Mouse (Mus musculus): Measurements from ENCODE around the gene Zbtb32. TPM values are rescaled to one million over a fixed set of nuclear protein-coding genes. Genes with fewer than 3 reads are reported as not detected.
A peak's percentile ranks its signal among the peaks of the same experiment; 100 is the strongest.

Gene Zbtb32
- polyA plus RNA-seq, 1 experiment from 2014 or later: 0.17 TPM

DNA sequence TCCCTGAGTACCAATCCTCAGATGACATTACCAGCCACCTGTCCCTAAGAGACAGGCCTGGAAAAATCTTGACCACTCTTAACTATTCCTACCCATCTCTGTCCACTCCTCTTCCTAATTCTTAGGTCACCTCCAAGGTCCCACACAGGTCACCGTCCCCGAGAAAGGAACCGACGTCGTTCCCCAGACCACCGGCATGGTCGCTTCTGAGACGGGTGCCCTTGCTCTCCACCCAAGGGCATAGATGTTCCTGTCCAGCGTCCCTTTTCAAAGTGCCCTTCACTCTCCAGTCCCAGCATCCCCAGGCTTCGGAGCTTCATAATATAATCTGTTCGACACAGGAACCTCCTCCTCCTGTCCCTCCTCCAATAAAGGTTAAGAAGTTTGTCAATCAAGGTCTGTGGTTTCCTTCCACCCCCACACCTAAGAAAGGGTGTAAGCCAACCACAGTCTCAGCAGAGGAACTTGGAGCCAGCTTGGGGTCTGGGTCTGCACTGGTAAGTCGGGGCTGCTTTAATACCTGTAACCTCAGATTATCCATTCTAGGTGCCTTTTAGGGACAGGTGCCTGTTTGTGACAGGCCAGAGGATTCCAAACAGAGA, 33.6 kb downstream of the Zbtb32 start, which contains the start of gene Igflr1:
Igflr1 (plus strand) TSS at position 458 of the 602 bp plus-strand sequence.
- Histone ChIP-seq H3K9me3 (replicated peaks) (no peaks in the 10 kb centered on the region), H3K27me3 (no peaks in the 10 kb centered on the region), H3K36me3 (replicated peaks) (peaks cover 50% of the 10 kb centered on the region), H3K9ac (no peak within 1 kb of the TSS), H3K4me1 (replicated peaks) (peaks cover 24% of the 10 kb centered on the region), H3K4me2 (peak within 1 kb of the TSS; percentile 86; the same call in 1 of the 2 replicates), H3K27ac (replicated peaks) (no peak within 1 kb of the TSS), H3K4me3 (replicated peaks) (peak within 1 kb of the TSS; percentile 71)
- WGBS (ENCODE audit: insufficient replicate concordance): 84% methylated on average over 12 of the region's 12 CpGs
- no peak for ATAC-seq (ENCODE audit: insufficient read depth)

DNA sequence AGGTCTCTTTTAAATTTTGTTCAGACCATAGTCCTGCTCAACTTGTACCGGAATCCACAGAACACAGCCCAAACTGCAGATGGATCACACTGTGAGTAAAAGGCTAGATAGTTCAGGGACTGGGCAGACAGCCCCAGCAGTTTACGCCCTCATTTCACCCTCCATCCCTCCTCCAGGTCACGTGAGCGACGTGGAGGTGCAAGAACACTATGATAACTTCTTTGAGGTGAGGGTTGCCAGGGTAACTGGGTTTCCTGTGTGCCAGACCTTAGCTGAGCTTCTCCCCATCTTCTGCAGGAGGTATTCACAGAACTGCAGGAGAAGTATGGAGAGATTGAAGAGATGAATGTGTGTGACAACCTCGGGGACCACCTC, 34.8 kb downstream of the Zbtb32 start:
- Histone ChIP-seq H3K9me3 (replicated peaks) (no peaks in the 10 kb centered on the region), H3K9ac (peak overlapping the region; percentile 68), H3K4me3 (replicated peaks) (peak overlapping the region; percentile 71), H3K27me3 (no peaks in the 10 kb centered on the region), H3K4me2 (peak overlapping the region; percentile 86), H3K36me3 (replicated peaks) (peaks cover 38% of the 10 kb centered on the region), H3K27ac (replicated peaks) (peak overlapping the region; percentile 92), H3K4me1 (replicated peaks) (peaks cover 32% of the 10 kb centered on the region)
- no peak for ATAC-seq (ENCODE audit: insufficient read depth)
- WGBS (ENCODE audit: insufficient replicate concordance): 28% methylated on average over 6 of the region's 6 CpGs

GRCm38 (mm10) chr7:30563117-30563905, 35.4 kb downstream of the Zbtb32 start, which contains the start of the genes U2af1l4, Gm49396 and Psenen:
Gene U2af1l4 (plus strand): TSS chr7:30563301.
Gene Gm49396 (plus strand): TSS chr7:30563344.
Gene Psenen (minus strand): TSS chr7:30563627.
- peak; percentile 80 for ATAC-seq (ENCODE audit: insufficient read depth)
- peak within 1 kb of the TSS; percentile 70 for H3K9ac ChIP-seq
- WGBS (ENCODE audit: insufficient replicate concordance): under 1% methylated on average over 45 of the region's 45 CpGs
- H3K9me3 ChIP-seq (replicated peaks): no peaks in the 10 kb centered on the region
- peaks cover 32% of the 10 kb centered on the region for H3K36me3 ChIP-seq (replicated peaks)
- H3K27ac ChIP-seq (replicated peaks): peak within 1 kb of the TSS; percentile 92
- peak within 1 kb of the TSS; percentile 86 for H3K4me2 ChIP-seq
- H3K4me3 ChIP-seq (replicated peaks): peak within 1 kb of the TSS; percentile 71
- H3K27me3 ChIP-seq: no peaks in the 10 kb centered on the region
- H3K4me1 ChIP-seq (replicated peaks): peaks cover 38% of the 10 kb centered on the region

GRCm38 (mm10) chr7:30562526-30563116, 36.1 kb downstream of the Zbtb32 start:
- peak overlapping the region; percentile 84 for H3K27ac ChIP-seq (replicated peaks)
- no peaks in the 10 kb centered on the region for H3K9me3 ChIP-seq (replicated peaks)
- peak overlapping the region; percentile 86 for H3K4me2 ChIP-seq
- under 1% methylated on average over 27 of the region's 27 CpGs for WGBS (ENCODE audit: insufficient replicate concordance)
- H3K36me3 ChIP-seq (replicated peaks): peaks cover 31% of the 10 kb centered on the region
- no peak for ATAC-seq (ENCODE audit: insufficient read depth)
- H3K4me1 ChIP-seq (replicated peaks): peaks cover 44% of the 10 kb centered on the region
- no peaks in the 10 kb centered on the region for H3K27me3 ChIP-seq
- H3K9ac ChIP-seq: peak overlapping the region; percentile 70
- H3K4me3 ChIP-seq (replicated peaks): peak overlapping the region; percentile 71

DNA sequence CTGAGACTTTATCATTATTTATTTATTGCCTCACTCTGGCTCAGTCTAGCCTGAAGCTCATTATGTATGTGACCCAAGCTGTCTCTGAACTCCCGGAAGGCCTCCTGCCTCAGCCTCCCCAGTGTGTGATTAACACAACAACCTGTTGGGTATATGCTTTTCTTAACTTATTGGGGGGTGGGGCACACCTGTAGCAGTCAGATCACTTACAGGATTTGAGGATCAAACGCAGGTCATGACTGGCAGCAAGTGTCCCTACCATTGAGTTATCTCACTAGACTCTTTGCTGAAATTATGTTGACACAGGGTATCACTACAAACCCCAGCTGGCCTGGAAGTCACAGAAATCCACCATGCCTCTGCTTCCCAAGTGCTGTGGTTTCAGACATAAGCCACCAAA, 38.4 kb downstream of the Zbtb32 start:
- Histone ChIP-seq H3K27me3 (no peaks in the 10 kb centered on the region), H3K9ac (peak overlapping the region; percentile 74; the same call in 1 of the 2 replicates), H3K36me3 (replicated peaks) (peaks cover 36% of the 10 kb centered on the region), H3K27ac (replicated peaks) (peak overlapping the region; percentile 87), H3K4me1 (replicated peaks) (peaks cover 53% of the 10 kb centered on the region), H3K4me3 (replicated peaks) (peak overlapping the region; percentile 75; the same call in 1 of the 2 replicates), H3K9me3 (replicated peaks) (no peaks in the 10 kb centered on the region), H3K4me2 (peak overlapping the region; percentile 82; the same call in 1 of the 2 replicates)
- no peak for ATAC-seq (ENCODE audit: insufficient read depth)
- WGBS (ENCODE audit: insufficient replicate concordance): 77% methylated on average over 2 of the region's 2 CpGs

GRCm38 (mm10) chr7:30559443-30559954, 39.2 kb downstream of the Zbtb32 start, which contains the start of gene Lin37:
Gene Lin37 (minus strand): TSS chr7:30559838.
- H3K4me1 ChIP-seq (replicated peaks): peaks cover 53% of the 10 kb centered on the region
- H3K4me2 ChIP-seq: peak within 1 kb of the TSS; percentile 82
- H3K27me3 ChIP-seq: no peaks in the 10 kb centered on the region
- under 1% methylated on average over 20 of the region's 20 CpGs for WGBS (ENCODE audit: insufficient replicate concordance)
- peak; percentile 80 for ATAC-seq (ENCODE audit: insufficient read depth)
- H3K4me3 ChIP-seq (replicated peaks): peak within 1 kb of the TSS; percentile 75
- peak within 1 kb of the TSS; percentile 87 for H3K27ac ChIP-seq (replicated peaks)
- peaks cover 37% of the 10 kb centered on the region for H3K36me3 ChIP-seq (replicated peaks)
- H3K9me3 ChIP-seq (replicated peaks): no peaks in the 10 kb centered on the region
- H3K9ac ChIP-seq: peak within 1 kb of the TSS; percentile 74

DNA sequence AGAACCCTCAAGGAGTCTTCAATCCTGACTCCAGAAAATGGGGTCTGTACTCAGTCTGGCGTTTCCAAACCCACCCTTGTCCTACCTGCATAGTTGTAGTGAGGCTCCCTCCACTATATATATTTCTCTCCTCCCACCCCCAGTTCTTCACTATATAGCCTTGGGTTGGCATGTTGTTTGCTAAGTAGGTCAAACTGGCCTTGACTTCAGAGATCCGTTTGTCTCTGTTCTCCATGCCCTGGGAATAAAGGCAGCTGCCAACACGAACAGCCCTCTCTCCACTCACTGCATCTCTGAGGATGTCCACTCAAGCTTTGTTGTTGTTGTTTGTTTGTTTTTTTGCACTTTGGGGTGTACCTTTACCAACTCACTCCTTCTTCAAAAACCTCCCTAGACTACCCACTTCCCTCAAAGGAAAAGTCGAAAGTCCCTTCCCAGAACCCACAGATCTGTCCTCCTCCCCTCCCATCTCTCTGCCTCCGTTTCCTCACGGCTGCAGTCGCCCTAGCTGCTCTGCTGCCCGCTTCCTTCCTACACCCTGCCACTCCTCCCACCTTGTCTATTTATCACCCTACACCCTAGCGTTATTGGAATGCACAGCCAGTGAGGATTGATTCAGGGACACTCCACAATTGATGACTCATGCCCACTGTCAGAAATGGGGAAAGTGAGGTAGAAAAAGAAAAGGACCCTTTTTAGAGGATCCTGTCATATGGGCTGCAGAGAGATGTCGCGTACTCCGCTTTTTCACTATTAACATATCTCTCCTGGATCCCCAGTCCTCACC, 39.9 kb downstream of the Zbtb32 start:
- peak overlapping the region; percentile 87 for H3K27ac ChIP-seq (replicated peaks)
- H3K9me3 ChIP-seq (replicated peaks): no peaks in the 10 kb centered on the region
- peak overlapping the region; percentile 82 for H3K4me2 ChIP-seq
- peaks cover 42% of the 10 kb centered on the region for H3K36me3 ChIP-seq (replicated peaks)
- 7% methylated on average over 12 of the region's 12 CpGs for WGBS (ENCODE audit: insufficient replicate concordance)
- peaks cover 52% of the 10 kb centered on the region for H3K4me1 ChIP-seq (replicated peaks)
- H3K27me3 ChIP-seq: no peaks in the 10 kb centered on the region
- peak overlapping the region; percentile 75 for H3K4me3 ChIP-seq (replicated peaks)
- ATAC-seq (ENCODE audit: insufficient read depth): peak; percentile 50
- peak overlapping the region; percentile 74 for H3K9ac ChIP-seq

GRCm38 (mm10) chr7:30557901-30558514, 40.7 kb downstream of the Zbtb32 start:
- peaks cover 57% of the 10 kb centered on the region for H3K4me1 ChIP-seq (replicated peaks)

GRCm38 (mm10) chr7:30556894-30557536, 41.7 kb downstream of the Zbtb32 start:
- no peaks in the 10 kb centered on the region for H3K9me3 ChIP-seq (replicated peaks)
- H3K9ac ChIP-seq: no peak overlapping the region
- ATAC-seq (ENCODE audit: insufficient read depth): no peak
- peaks cover 42% of the 10 kb centered on the region for H3K36me3 ChIP-seq (replicated peaks)
- H3K27ac ChIP-seq (replicated peaks): no peak overlapping the region
- no peaks in the 10 kb centered on the region for H3K27me3 ChIP-seq
- WGBS (ENCODE audit: insufficient replicate concordance): 88% methylated on average over 18 of the region's 18 CpGs
- H3K4me1 ChIP-seq (replicated peaks): peaks cover 58% of the 10 kb centered on the region
- H3K4me2 ChIP-seq: no peak overlapping the region
- H3K4me3 ChIP-seq (replicated peaks): no peak overlapping the region

More at GRCm38 (mm10) chr7:30557901-30558514, 40.7 kb downstream of the Zbtb32 start:
- no peaks in the 10 kb centered on the region for H3K27me3 ChIP-seq
- H3K4me3 ChIP-seq (replicated peaks): peak overlapping the region; percentile 75
- WGBS (ENCODE audit: insufficient replicate concordance): 83% methylated on average over 13 of the region's 13 CpGs
- H3K9ac ChIP-seq: peak overlapping the region; percentile 74
- peak overlapping the region; percentile 82 for H3K4me2 ChIP-seq
- peak overlapping the region; percentile 87 for H3K27ac ChIP-seq (replicated peaks)
- peaks cover 42% of the 10 kb centered on the region for H3K36me3 ChIP-seq (replicated peaks)
- H3K9me3 ChIP-seq (replicated peaks): no peaks in the 10 kb centered on the region
- no peak for ATAC-seq (ENCODE audit: insufficient read depth)

Data from liver, embryonic 15.5 days (tissue).